18 mouse cellular contexts compared by ENCODE assay signal in genomic region chr19:16584546-16584945, GRCm38 (mm10).
"Had no signal": no experiment of that assay in that cellular context is flagged by ENCODE, and none has a peak within 500 bp of the region (broad histone marks: within the 10 kb centered on the region; RNA-seq: fewer than 3 reads in every experiment).

No protein-coding gene starts in this region.

- ATAC-seq: midbrain, embryonic 15.5 days had no signal

- H3K4me2 ChIP-seq: kidney, embryonic 15.5 days; liver, embryonic 13.5 days; lung, embryonic 14.5 days; midbrain, embryonic 12.5 days; midbrain, embryonic 15.5 days; neural tube, embryonic 13.5 days had no signal

- H3K36me3 ChIP-seq: kidney, embryonic 15.5 days; liver, embryonic 13.5 days; midbrain, embryonic 12.5 days; midbrain, embryonic 15.5 days; neural tube, embryonic 13.5 days had no signal

- H3K4me3 ChIP-seq: kidney, embryonic 15.5 days; left cerebral cortex, adult 2 months; liver, embryonic 13.5 days; midbrain, embryonic 12.5 days; midbrain, embryonic 15.5 days; neural tube, embryonic 13.5 days had no signal

- H3K4me1 ChIP-seq: kidney, embryonic 15.5 days; liver, embryonic 13.5 days; midbrain, embryonic 12.5 days; midbrain, embryonic 15.5 days; neural tube, embryonic 13.5 days had no signal

- H3K9me3 ChIP-seq: kidney, embryonic 15.5 days; liver, embryonic 13.5 days; midbrain, embryonic 12.5 days; midbrain, embryonic 15.5 days had no signal

- H3K27me3 ChIP-seq: kidney, embryonic 15.5 days; liver, embryonic 13.5 days; midbrain, embryonic 12.5 days; midbrain, embryonic 15.5 days; neural tube, embryonic 13.5 days had no signal

- H3K27ac ChIP-seq: kidney, embryonic 15.5 days; left cerebral cortex, adult 2 months; liver, embryonic 13.5 days; macrophage; midbrain, embryonic 12.5 days; midbrain, embryonic 15.5 days; neural tube, embryonic 13.5 days; stomach, postnatal 0 days had no signal

- H3K9ac ChIP-seq: kidney, embryonic 15.5 days; liver, embryonic 13.5 days; lung, embryonic 14.5 days; midbrain, embryonic 12.5 days; midbrain, embryonic 15.5 days; neural tube, embryonic 13.5 days had no signal

- DNase-seq: kidney, adult 8-10 months; kidney, postnatal 10 days; kidney, postnatal 36 days; layer of hippocampus, postnatal 36 days; liver, embryonic 13.5 days; lung, embryonic 14.5 days; lung, postnatal 14 days; retina, postnatal 1 day; thymus, adult 2 months; thymus, postnatal 14 days; thymus, postnatal 4 days had no signal
